Mouse (Mus musculus) midbrain, embryonic 14.5 days (tissue): ENCODE measurements around the gene Gm20388. TPM values are rescaled to one million over a fixed set of nuclear protein-coding genes. Genes with fewer than 3 reads are reported as not detected.

ENCODE experiments used
- ATAC-seq: fragments of 200-750 bp; cut with Nextera tagmentation; 2 replicates; pipeline ENCODE4 v1.8.0; 2017; ENCODE audit warnings: moderate number of reproducible peaks, moderate library complexity; ENCODE audit not compliant: low FRiP score, low TSS enrichment
- DNase-seq: peaks from one replicate; pipeline ENCODE4 v3.0.0-alpha.2; 2015
- H3K27ac ChIP-seq: fragments of 300-500 bp; sonication (generic); replicated peaks from 2 replicates; pipeline ENCODE4 v1.5.1; 2014; ENCODE audit warnings: mild to moderate bottlenecking, low read depth, low read length, moderate library complexity
- H3K27me3 ChIP-seq: fragments of 300-500 bp; sonication (generic); 2 replicates; pipeline ENCODE4 v1.6.1; 2014; ENCODE audit warnings: low read length, control low read depth, mixed read lengths; ENCODE audit not compliant: control insufficient read depth, insufficient read depth
- H3K36me3 ChIP-seq: fragments of 300-500 bp; sonication (generic); 2 replicates; pipeline ENCODE4 v1.6.1; 2014; ENCODE audit warnings: low read length, control low read depth; ENCODE audit not compliant: control insufficient read depth, insufficient read depth
- H3K4me1 ChIP-seq: fragments of 300-500 bp; sonication (generic); 2 replicates; pipeline ENCODE4 v1.6.1; 2014; ENCODE audit warnings: mild to moderate bottlenecking, antibody characterized with exemption, low read length, control low read depth; ENCODE audit not compliant: control insufficient read depth, insufficient read depth
- H3K4me2 ChIP-seq: fragments of 300-500 bp; sonication (generic); 2 replicates; pipeline ENCODE4 v1.6.1; 2014; ENCODE audit warnings: mild to moderate bottlenecking, low read length, moderate library complexity
- H3K4me3 ChIP-seq: fragments of 300-500 bp; sonication (generic); replicated peaks from 2 replicates; pipeline ENCODE4 v1.5.1; 2014; ENCODE audit warnings: low read depth, low read length
- H3K9ac ChIP-seq: fragments of 300-500 bp; sonication (generic); replicated peaks from 2 replicates; pipeline ENCODE4 v1.6.1; 2014; ENCODE audit warnings: mild to moderate bottlenecking, low read length, moderate library complexity
- H3K9me3 ChIP-seq: fragments of 300-500 bp; sonication (generic); 2 replicates; pipeline ENCODE4 v1.6.1; 2016; ENCODE audit warnings: low read length, control low read depth, mixed read lengths; ENCODE audit not compliant: control insufficient read depth
- WGBS: fragments of 180-500 bp; shearing (Covaris S2); extraction: QIAGEN DNeasy Blood & Tissue Kit; methylation state at CpG from one replicate; pipeline ENCODE4 v1.1.7; 2014; 5-methylcytosine and 5-hydroxymethylcytosine counted together
- polyA plus RNA-seq: library from polyadenylated mRNA; unstranded; fragments of >200 nt; fragmentation: Nextera tagmentation; extraction: Ambion mirVana; gene quantifications from 2 replicates; pipeline ENCODE4 v1.2.1, GENCODE M21; 2014

Gm20388 gene
- polyA plus RNA-seq, 1 experiment from 2014 or later: 4.1 TPM

- 83% methylated on average over 6 of the region's 6 CpGs for WGBS
- Histone ChIP-seq H3K4me1 (peaks cover 17% of the 10 kb centered on the region), H3K4me3 (no peak overlapping the region), H3K27me3 (no peaks in the 10 kb centered on the region), H3K9me3 (no peaks in the 10 kb centered on the region), H3K4me2 (no peak overlapping the region), H3K36me3 (no peaks in the 10 kb centered on the region), H3K27ac (no peak overlapping the region), H3K9ac (no peak overlapping the region)
- DNase-seq: no peak
- no peak for ATAC-seq
Measured at GRCm38 (mm10) chr8:123330701-123331100, 3420.1 kb downstream of the Gm20388 start.

DNA sequence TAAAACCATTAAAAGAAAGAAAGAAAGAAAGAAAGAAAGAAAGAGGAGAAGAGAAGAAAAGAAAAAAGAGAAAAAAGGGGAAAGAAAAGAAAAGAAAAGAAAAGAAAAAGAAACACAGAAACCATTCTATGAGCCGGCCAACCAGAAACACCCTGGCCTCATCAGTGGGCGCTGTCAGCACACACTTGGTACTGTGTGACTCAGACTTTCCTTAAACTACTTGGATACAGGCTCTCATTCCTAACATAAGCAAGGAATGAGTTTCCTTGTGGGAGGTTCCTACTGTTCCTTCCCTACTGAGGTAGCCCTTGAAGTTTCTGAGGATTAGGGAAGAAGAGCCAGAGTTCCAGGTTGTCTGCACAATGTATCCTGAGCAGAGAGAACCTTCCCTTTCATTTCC lies 3420.7 kb downstream of the Gm20388 start:
- H3K4me2 ChIP-seq: peak overlapping the region; percentile 73
- H3K27ac ChIP-seq: peak overlapping the region; percentile 94
- H3K27me3 ChIP-seq: no peaks in the 10 kb centered on the region
- DNase-seq (no peak), ATAC-seq (no peak)
- 76% methylated on average over 2 of the region's 2 CpGs for WGBS
- no peak overlapping the region for H3K4me3 ChIP-seq
- peaks cover 19% of the 10 kb centered on the region for H3K4me1 ChIP-seq
- no peaks in the 10 kb centered on the region for H3K36me3 ChIP-seq
- H3K9ac ChIP-seq: no peak overlapping the region
- H3K9me3 ChIP-seq: no peaks in the 10 kb centered on the region

GRCm38 (mm10) chr8:123331810-123332209 lies 3421.2 kb downstream of the Gm20388 start:
- ATAC-seq: 0 out of 2 replicates have a peak, but pooled peaks have one; percentile 1
- WGBS: 28% methylated on average over 8 of the region's 8 CpGs

GRCm38 (mm10) chr8:123332262-123333090 lies 3421.8 kb downstream of the Gm20388 start, which contains the start of gene Spire2:
Spire2 (plus strand) TSS chr8:123332713.
- H3K4me1 ChIP-seq: peaks cover 19% of the 10 kb centered on the region
- under 1% methylated on average over 84 of the region's 85 CpGs for WGBS
- H3K27ac ChIP-seq: peak within 1 kb of the TSS; percentile 94
- no peaks in the 10 kb centered on the region for H3K9me3 ChIP-seq
- H3K27me3 ChIP-seq: no peaks in the 10 kb centered on the region
- peak; percentile 90 for ATAC-seq
- H3K4me2 ChIP-seq: peak within 1 kb of the TSS; percentile 73
- peak within 1 kb of the TSS; percentile 94 for H3K4me3 ChIP-seq
- 0 out of 2 replicates have a peak, but pooled peaks cover 5% of the 10 kb centered on the region for H3K36me3 ChIP-seq
- DNase-seq: peak; percentile 96
- peak within 1 kb of the TSS; percentile 96 for H3K9ac ChIP-seq

More at GRCm38 (mm10) chr8:123331810-123332209, 3421.2 kb downstream of the Gm20388 start:
- H3K4me3 ChIP-seq: peak overlapping the region; percentile 94
- H3K9me3 ChIP-seq: no peaks in the 10 kb centered on the region
- peak overlapping the region; percentile 96 for H3K9ac ChIP-seq
- H3K4me2 ChIP-seq: peak overlapping the region; percentile 73
- H3K36me3 ChIP-seq: no peaks in the 10 kb centered on the region
- H3K27me3 ChIP-seq: no peaks in the 10 kb centered on the region
- H3K4me1 ChIP-seq: peaks cover 19% of the 10 kb centered on the region
- H3K27ac ChIP-seq: peak overlapping the region; percentile 94
- no peak for DNase-seq

DNA sequence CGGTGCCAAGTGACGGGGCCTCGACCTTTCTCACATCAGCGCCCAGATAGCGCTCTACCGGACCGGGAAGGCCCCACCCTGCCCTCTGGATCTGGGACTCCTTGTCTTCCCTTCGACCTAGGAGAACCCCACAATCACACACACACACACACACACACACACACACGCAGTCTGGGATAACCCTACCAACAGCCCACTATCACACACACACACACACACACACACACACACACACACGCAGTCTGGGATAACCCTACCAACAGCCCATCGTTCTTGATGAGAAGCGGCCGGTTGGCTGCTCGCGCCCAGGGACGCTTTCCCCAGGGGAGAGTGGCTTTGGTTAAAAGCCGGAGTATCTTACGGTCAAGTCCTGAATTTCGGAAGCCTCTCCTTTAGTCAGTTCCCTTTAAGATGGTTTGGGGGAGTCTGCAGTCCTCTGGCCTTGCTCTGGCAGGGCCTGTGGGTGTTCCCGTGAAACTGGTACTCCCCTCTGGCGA lies 3422.5 kb downstream of the Gm20388 start:
- Histone ChIP-seq H3K27me3 (no peaks in the 10 kb centered on the region), H3K9me3 (no peaks in the 10 kb centered on the region), H3K9ac (peak overlapping the region; percentile 96), H3K27ac (peak overlapping the region; percentile 94), H3K4me2 (peak overlapping the region; percentile 73), H3K4me1 (peaks cover 19% of the 10 kb centered on the region), H3K4me3 (peak overlapping the region; percentile 94), H3K36me3 (0 out of 2 replicates have a peak, but pooled peaks cover 6% of the 10 kb centered on the region)
- no peak for ATAC-seq
- peak; percentile 68 for DNase-seq
- under 1% methylated on average over 21 of the region's 21 CpGs for WGBS

DNA sequence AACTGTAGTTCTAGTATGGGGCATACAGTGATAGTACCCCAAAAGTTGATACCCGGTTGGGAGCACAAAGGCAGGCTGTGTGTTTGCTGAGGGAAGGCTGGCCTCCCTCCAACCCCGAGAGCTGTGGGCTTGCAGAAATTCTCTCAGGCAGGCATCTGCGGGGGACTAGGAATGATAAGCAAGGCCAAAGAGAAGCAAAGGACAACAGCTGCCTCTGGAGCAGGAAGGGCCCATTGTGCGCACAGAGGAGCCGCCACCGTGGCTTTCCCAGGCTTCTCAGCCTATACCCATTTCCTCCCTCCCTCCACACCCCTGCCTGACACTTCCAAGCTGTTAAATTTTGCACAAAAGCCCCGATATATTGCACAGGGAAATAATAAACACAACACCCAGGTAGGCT lies 3423.2 kb downstream of the Gm20388 start:
- H3K9ac ChIP-seq: peak overlapping the region; percentile 96
- H3K4me1 ChIP-seq: peaks cover 19% of the 10 kb centered on the region
- no peak for ATAC-seq
- WGBS: under 1% methylated on average over 7 of the region's 7 CpGs
- peak overlapping the region; percentile 94 for H3K27ac ChIP-seq
- no peaks in the 10 kb centered on the region for H3K9me3 ChIP-seq
- H3K4me2 ChIP-seq: peak overlapping the region; percentile 73
- DNase-seq: peak; percentile 45
- H3K27me3 ChIP-seq: no peaks in the 10 kb centered on the region
- peak overlapping the region; percentile 94 for H3K4me3 ChIP-seq
- H3K36me3 ChIP-seq: 0 out of 2 replicates have a peak, but pooled peaks cover 6% of the 10 kb centered on the region

DNA sequence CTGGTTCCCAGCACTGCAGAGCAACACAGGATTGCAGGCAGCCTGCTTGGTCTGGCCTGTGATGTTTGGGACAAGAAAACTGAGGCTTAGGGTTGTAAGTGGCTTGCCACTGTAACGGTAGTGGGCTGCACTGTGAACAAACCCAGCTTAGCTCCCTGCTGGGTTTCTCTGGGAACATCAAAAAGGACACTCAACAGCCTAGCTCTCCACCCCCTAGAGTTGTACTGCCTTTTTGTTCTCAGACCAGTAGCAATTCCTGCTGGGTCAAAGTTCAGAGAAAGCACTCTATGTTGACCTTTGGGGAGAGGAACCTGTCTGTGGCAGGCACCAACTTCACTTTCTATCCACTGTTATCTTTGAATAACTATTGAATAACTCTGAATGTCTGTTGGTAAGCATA lies 3423.8 kb downstream of the Gm20388 start:
- DNase-seq (no peak), ATAC-seq (no peak)
- Histone ChIP-seq H3K4me2 (peak overlapping the region; percentile 73), H3K4me3 (peak overlapping the region; percentile 94), H3K27ac (peak overlapping the region; percentile 94; the same call in 1 of the 2 replicates), H3K4me1 (peaks cover 19% of the 10 kb centered on the region), H3K27me3 (no peaks in the 10 kb centered on the region), H3K36me3 (0 out of 2 replicates have a peak, but pooled peaks cover 6% of the 10 kb centered on the region), H3K9me3 (no peaks in the 10 kb centered on the region), H3K9ac (peak overlapping the region; percentile 96)
- WGBS: 0% methylated on average over 1 of the region's 1 CpGs

DNA sequence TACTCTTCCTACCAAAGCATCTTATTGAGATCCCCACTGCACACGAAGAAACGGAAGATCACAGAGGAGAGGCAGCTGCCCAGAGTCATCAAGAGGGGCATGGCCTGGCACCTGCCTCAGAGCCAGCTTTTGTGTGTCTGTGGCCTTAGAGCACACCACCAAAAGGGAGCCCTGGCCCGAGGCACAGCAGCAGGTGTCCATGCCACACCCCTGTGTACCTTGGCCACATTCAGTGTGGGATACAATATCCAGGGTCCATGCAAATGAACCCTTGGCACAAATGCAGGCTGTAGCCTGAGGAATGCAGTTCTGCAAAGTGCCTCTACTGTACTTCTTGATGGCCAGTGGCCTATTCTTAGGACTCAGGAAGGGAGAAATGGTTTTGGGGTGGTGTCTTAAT lies 3426.8 kb downstream of the Gm20388 start:
- Histone ChIP-seq H3K27me3 (no peaks in the 10 kb centered on the region), H3K4me3 (no peak overlapping the region), H3K4me1 (peaks cover 19% of the 10 kb centered on the region), H3K4me2 (no peak overlapping the region), H3K9me3 (no peaks in the 10 kb centered on the region), H3K9ac (no peak overlapping the region), H3K36me3 (0 out of 2 replicates have a peak, but pooled peaks cover 10% of the 10 kb centered on the region), H3K27ac (no peak overlapping the region)
- no peak for ATAC-seq
- no peak for DNase-seq
- WGBS: 76% methylated on average over 3 of the region's 3 CpGs
